Mouse (Mus musculus) limb, embryonic 15.5 days (tissue): ENCODE data around the gene Layn. TPM values are rescaled to one million over a fixed set of nuclear protein-coding genes. Genes with fewer than 3 reads are reported as not detected.

ENCODE experiments used
- ATAC-seq: fragments of 200-750 bp; cut with Nextera tagmentation; 2 replicates; pipeline ENCODE4 v1.8.0; 2017; ENCODE audit warnings: low read depth, moderate TSS enrichment; ENCODE audit not compliant: insufficient number of reproducible peaks, low FRiP score, low TSS enrichment
- H3K27ac ChIP-seq: fragments of 300-500 bp; sonication (generic); 2 replicates; pipeline ENCODE4 v1.5.1; 2015; ENCODE audit warnings: moderate library complexity, mild to moderate bottlenecking, inconsistent platforms
- H3K27me3 ChIP-seq: fragments of 300-500 bp; sonication (generic); 2 replicates; pipeline ENCODE4 v1.6.1; 2015; ENCODE audit warnings: inconsistent platforms
- H3K36me3 ChIP-seq: fragments of 300-500 bp; sonication (generic); 2 replicates; pipeline ENCODE4 v1.6.1; 2015; ENCODE audit warnings: inconsistent platforms
- H3K4me1 ChIP-seq: fragments of 300-500 bp; sonication (generic); 2 replicates; pipeline ENCODE4 v1.6.1; 2015; ENCODE audit warnings: inconsistent platforms
- H3K4me2 ChIP-seq: fragments of 300-500 bp; sonication (generic); 2 replicates; pipeline ENCODE4 v1.6.1; 2015; ENCODE audit warnings: mild to moderate bottlenecking, inconsistent platforms
- H3K4me3 ChIP-seq: fragments of 300-500 bp; sonication (generic); 2 replicates; pipeline ENCODE4 v1.5.1; 2015; ENCODE audit warnings: mild to moderate bottlenecking, inconsistent platforms
- H3K9ac ChIP-seq: fragments of 300-500 bp; sonication (generic); 2 replicates; pipeline ENCODE4 v1.6.1; 2015; ENCODE audit warnings: inconsistent platforms
- H3K9me3 ChIP-seq: fragments of 300-500 bp; sonication (generic); 2 replicates; pipeline ENCODE4 v1.6.1; 2016; ENCODE audit warnings: inconsistent platforms
- WGBS: fragments of 180-500 bp; shearing (Covaris S2); methylation state at CpG from one replicate; pipeline ENCODE4 v1.1.7; 2015; 5-methylcytosine and 5-hydroxymethylcytosine counted together
- polyA plus RNA-seq: library from polyadenylated mRNA; unstranded; fragments of >200 nt; fragmentation: Nextera tagmentation; extraction: Ambion mirVana; gene quantifications from 2 replicates; pipeline ENCODE4 v1.2.1, GENCODE M21; 2015

Layn gene
- polyA plus RNA-seq, 1 experiment from 2014 or later = 10.6 TPM

GRCm38 (mm10) chr9:51070801-51071200 lies 6.1 kb downstream of the Layn start:
- Histone ChIP-seq H3K36me3 (no peaks in the 10 kb centered on the region), H3K9ac (no peak overlapping the region), H3K27me3 (no peaks in the 10 kb centered on the region), H3K27ac (no peak overlapping the region), H3K4me1 (peaks cover 4% of the 10 kb centered on the region; the same call in 1 of the 2 replicates), H3K4me2 (no peak overlapping the region), H3K4me3 (no peak overlapping the region), H3K9me3 (no peaks in the 10 kb centered on the region)
- ATAC-seq = no peak
- WGBS = 74% methylated on average over 4 of the region's 4 CpGs

GRCm38 (mm10) chr9:51068202-51068601 lies 8.7 kb downstream of the Layn start:
- Histone ChIP-seq H3K36me3 (no peaks in the 10 kb centered on the region), H3K4me3 (no peak overlapping the region), H3K9ac (no peak overlapping the region), H3K9me3 (no peaks in the 10 kb centered on the region), H3K27me3 (no peaks in the 10 kb centered on the region), H3K4me2 (no peak overlapping the region), H3K27ac (no peak overlapping the region), H3K4me1 (no peaks in the 10 kb centered on the region)
- WGBS = 49% methylated on average over 3 of the region's 3 CpGs
- no peak for ATAC-seq

GRCm38 (mm10) chr9:51060601-51061000 lies 16.3 kb downstream of the Layn start, which contains the start of gene Btg4:
Gene Btg4 (plus strand): TSS chr9:51060901.
- H3K4me1 ChIP-seq = 0 out of 2 replicates have a peak, but pooled peaks cover 2% of the 10 kb centered on the region
- H3K4me3 ChIP-seq = no peak within 1 kb of the TSS
- H3K9ac ChIP-seq = no peak within 1 kb of the TSS
- WGBS = 75% methylated on average over 2 of the region's 2 CpGs
- no peak within 1 kb of the TSS for H3K27ac ChIP-seq
- no peak within 1 kb of the TSS for H3K4me2 ChIP-seq
- ATAC-seq = no peak
- H3K9me3 ChIP-seq = no peaks in the 10 kb centered on the region
- H3K36me3 ChIP-seq = peaks cover 6% of the 10 kb centered on the region
- H3K27me3 ChIP-seq = no peaks in the 10 kb centered on the region

GRCm38 (mm10) chr9:51058951-51059521 lies 17.9 kb downstream of the Layn start:
- H3K4me2 ChIP-seq = no peak overlapping the region
- H3K9ac ChIP-seq = no peak overlapping the region
- H3K27ac ChIP-seq = no peak overlapping the region
- H3K36me3 ChIP-seq = peaks cover 6% of the 10 kb centered on the region
- H3K27me3 ChIP-seq = no peaks in the 10 kb centered on the region
- H3K4me1 ChIP-seq = 0 out of 2 replicates have a peak, but pooled peaks cover 2% of the 10 kb centered on the region
- H3K4me3 ChIP-seq = no peak overlapping the region
- WGBS = 68% methylated on average over 4 of the region's 4 CpGs
- ATAC-seq = no peak
- H3K9me3 ChIP-seq = no peaks in the 10 kb centered on the region

GRCm38 (mm10) chr9:51056360-51057324 lies 20.3 kb downstream of the Layn start:
- no peaks in the 10 kb centered on the region for H3K9me3 ChIP-seq
- H3K4me1 ChIP-seq = 0 out of 2 replicates have a peak, but pooled peaks cover 2% of the 10 kb centered on the region
- no peaks in the 10 kb centered on the region for H3K36me3 ChIP-seq
- H3K4me3 ChIP-seq = no peak overlapping the region
- no peak overlapping the region for H3K27ac ChIP-seq
- H3K9ac ChIP-seq = no peak overlapping the region
- 38% methylated on average over 3 of the region's 3 CpGs for WGBS
- H3K4me2 ChIP-seq = no peak overlapping the region
- ATAC-seq = no peak
- H3K27me3 ChIP-seq = no peaks in the 10 kb centered on the region

- Histone ChIP-seq H3K36me3 (no peaks in the 10 kb centered on the region), H3K4me1 (0 out of 2 replicates have a peak, but pooled peaks cover 2% of the 10 kb centered on the region), H3K9me3 (no peaks in the 10 kb centered on the region), H3K4me3 (no peak overlapping the region), H3K9ac (no peak overlapping the region), H3K27me3 (no peaks in the 10 kb centered on the region), H3K4me2 (no peak overlapping the region), H3K27ac (no peak overlapping the region)
- 69% methylated on average over 3 of the region's 3 CpGs for WGBS
- ATAC-seq = no peak
These were observed 24.7 kb downstream of the Layn start for GRCm38 (mm10) chr9:51052180-51052579.

GRCm38 (mm10) chr9:51042136-51042535 lies 34.8 kb downstream of the Layn start:
- H3K27ac ChIP-seq = no peak overlapping the region
- H3K9me3 ChIP-seq = no peaks in the 10 kb centered on the region
- ATAC-seq = no peak
- H3K4me2 ChIP-seq = no peak overlapping the region
- H3K36me3 ChIP-seq = no peaks in the 10 kb centered on the region
- WGBS = 73% methylated on average over 6 of the region's 6 CpGs
- H3K4me3 ChIP-seq = no peak overlapping the region
- H3K27me3 ChIP-seq = no peaks in the 10 kb centered on the region
- no peak overlapping the region for H3K9ac ChIP-seq
- no peaks in the 10 kb centered on the region for H3K4me1 ChIP-seq

- H3K4me3 ChIP-seq = no peak overlapping the region
- H3K9ac ChIP-seq = no peak overlapping the region
- no peak overlapping the region for H3K4me2 ChIP-seq
- no peaks in the 10 kb centered on the region for H3K4me1 ChIP-seq
- no peak overlapping the region for H3K27ac ChIP-seq
- H3K36me3 ChIP-seq = no peaks in the 10 kb centered on the region
- no peaks in the 10 kb centered on the region for H3K27me3 ChIP-seq
- WGBS = 88% methylated on average over 7 of the region's 7 CpGs
- no peak for ATAC-seq
- no peaks in the 10 kb centered on the region for H3K9me3 ChIP-seq
These were observed 35.4 kb downstream of the Layn start for GRCm38 (mm10) chr9:51041491-51041980.

- Histone ChIP-seq H3K27ac (no peak overlapping the region), H3K4me2 (no peak overlapping the region), H3K4me3 (no peak overlapping the region), H3K9ac (no peak overlapping the region), H3K4me1 (no peaks in the 10 kb centered on the region), H3K9me3 (no peaks in the 10 kb centered on the region), H3K36me3 (no peaks in the 10 kb centered on the region), H3K27me3 (0 out of 2 replicates have a peak, but pooled peaks cover 4% of the 10 kb centered on the region)
- no peak for ATAC-seq
- 81% methylated on average over 3 of the region's 3 CpGs for WGBS
These were observed 43.9 kb downstream of the Layn start for GRCm38 (mm10) chr9:51032785-51033529.

GRCm38 (mm10) chr9:51032291-51032690 lies 44.6 kb downstream of the Layn start:
- no peak for ATAC-seq
- no peaks in the 10 kb centered on the region for H3K4me1 ChIP-seq
- H3K4me2 ChIP-seq = no peak overlapping the region
- H3K36me3 ChIP-seq = no peaks in the 10 kb centered on the region
- H3K27me3 ChIP-seq = 0 out of 2 replicates have a peak, but pooled peaks cover 4% of the 10 kb centered on the region
- H3K9ac ChIP-seq = no peak overlapping the region
- 61% methylated on average over 8 of the region's 8 CpGs for WGBS
- no peaks in the 10 kb centered on the region for H3K9me3 ChIP-seq
- no peak overlapping the region for H3K4me3 ChIP-seq
- H3K27ac ChIP-seq = no peak overlapping the region

GRCm38 (mm10) chr9:51031603-51032002 lies 45.3 kb downstream of the Layn start:
- Histone ChIP-seq H3K36me3 (no peaks in the 10 kb centered on the region), H3K4me2 (no peak overlapping the region), H3K27me3 (0 out of 2 replicates have a peak, but pooled peaks cover 4% of the 10 kb centered on the region), H3K27ac (no peak overlapping the region), H3K4me3 (no peak overlapping the region), H3K9ac (no peak overlapping the region), H3K4me1 (no peaks in the 10 kb centered on the region), H3K9me3 (no peaks in the 10 kb centered on the region)
- ATAC-seq = no peak
- 56% methylated on average over 6 of the region's 6 CpGs for WGBS
